Mouse (Mus musculus) erythroblast, embryonic 14.5 days (primary cell): Measurements from ENCODE around the gene Krtap9-5. TPM values are rescaled to one million over a fixed set of nuclear protein-coding genes. Genes with fewer than 3 reads are reported as not detected.

Experiments
- H3K27me3 ChIP-seq: 2 replicates; pipeline ENCODE4 v1.6.1; 2012; ENCODE audit warnings: inconsistent platforms; ENCODE audit not compliant: control insufficient read depth
- H3K36me3 ChIP-seq: 2 replicates; pipeline ENCODE4 v1.6.1; 2012; ENCODE audit warnings: mild to moderate bottlenecking, inconsistent platforms; ENCODE audit not compliant: control insufficient read depth
- H3K4me1 ChIP-seq: 2 replicates; pipeline ENCODE4 v1.6.1; 2012; ENCODE audit warnings: inconsistent platforms; ENCODE audit not compliant: control insufficient read depth
- H3K4me3 ChIP-seq: replicated peaks from 2 replicates; pipeline ENCODE3; 2012; ENCODE audit warnings: moderate library complexity, mild to moderate bottlenecking, inconsistent platforms
- H3K9me3 ChIP-seq: 2 replicates; pipeline ENCODE4 v1.6.1; 2012; ENCODE audit warnings: low read length, inconsistent platforms, mixed read lengths; ENCODE audit not compliant: control insufficient read depth
- GATA1 ChIP-seq: IDR thresholded peaks from 2 replicates; pipeline ENCODE4 v1.6.1; 2012; ENCODE audit warnings: low read length, inconsistent platforms, mixed read lengths
- TAL1 ChIP-seq: IDR thresholded peaks from 3 replicates; pipeline ENCODE4 v1.6.1; 2012; ENCODE audit warnings: low read length, inconsistent platforms, mixed read lengths
- polyA plus RNA-seq: library from polyadenylated mRNA; stranded (reverse); fragments of >175 nt; gene quantifications from 2 replicates; pipeline ENCODE4 v1.2.3, GENCODE M21; 2012

Krtap9-5 gene
- polyA plus RNA-seq: not detected in 2 replicates

DNA sequence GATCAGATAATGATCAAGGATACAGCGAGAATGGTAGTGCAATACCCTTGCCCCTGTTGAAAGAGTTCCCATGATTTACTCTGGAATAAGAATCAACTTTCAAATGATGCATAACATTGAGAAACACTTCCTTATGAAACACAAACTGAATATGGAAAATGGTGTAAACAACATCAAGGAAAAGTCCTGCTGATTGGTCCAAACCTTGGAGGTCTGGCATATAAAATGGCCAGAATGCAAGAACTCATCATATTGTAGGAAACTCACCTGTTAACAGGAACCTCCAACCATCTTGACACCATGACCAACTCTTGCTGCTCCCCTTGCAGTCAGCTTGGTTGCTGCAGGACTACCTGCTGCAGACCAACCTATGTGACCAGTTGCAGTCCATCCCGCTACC lies at the start of gene Krtap9-5:
Gene Krtap9-5, plus strand, starts transcription at position 301 of the 400 bp plus-strand sequence.
- Histone ChIP-seq H3K4me1 (no peaks in the 10 kb centered on the region), H3K36me3 (no peaks in the 10 kb centered on the region), H3K9me3 (no peaks in the 10 kb centered on the region; the same call in 1 of the 2 replicates), H3K4me3 (no peak within 1 kb of the TSS), H3K27me3 (no peaks in the 10 kb centered on the region)
- TF ChIP-seq TAL1: no peak
- TF ChIP-seq GATA1: no peak

- H3K27me3 ChIP-seq: no peaks in the 10 kb centered on the region
- H3K9me3 ChIP-seq: peaks cover 6% of the 10 kb centered on the region; the same call in 1 of the 2 replicates
- H3K4me1 ChIP-seq: no peaks in the 10 kb centered on the region
- no peaks in the 10 kb centered on the region for H3K36me3 ChIP-seq
- H3K4me3 ChIP-seq: no peak within 1 kb of the TSS
- TF ChIP-seq GATA1 (no peak), TAL1 (no peak)
Measured at GRCm38 (mm10) chr11:99907620-99908019, 40.7 kb upstream of the Krtap9-5 start, which contains the start of gene Krtap31-1. Gene Krtap31-1 (plus strand): TSS chr11:99907920.

DNA sequence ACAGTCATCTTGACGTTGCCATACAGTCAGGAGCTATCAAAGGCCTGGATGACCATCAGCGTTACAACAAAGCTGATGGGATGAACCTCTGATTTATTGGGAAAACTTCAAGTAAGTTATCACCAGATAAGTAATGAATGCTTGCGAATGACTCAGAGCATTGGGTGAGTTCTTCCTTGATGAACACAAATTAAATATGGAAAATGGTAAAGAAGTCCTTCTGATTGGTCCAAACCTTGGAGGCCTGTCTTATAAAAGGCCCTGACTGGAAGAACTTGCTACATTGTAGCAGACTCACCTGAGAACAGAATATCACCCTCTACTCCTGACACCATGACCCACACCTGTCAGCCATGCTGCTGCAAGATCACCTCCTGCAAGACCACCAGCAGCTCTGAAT lies 33.8 kb upstream of the Krtap9-5 start, which contains the start of gene Gm11565:
Gene Gm11565, plus strand, starts transcription at position 301 of the 400 bp plus-strand sequence.
- Histone ChIP-seq H3K36me3 (no peaks in the 10 kb centered on the region), H3K4me1 (no peaks in the 10 kb centered on the region), H3K27me3 (no peaks in the 10 kb centered on the region), H3K9me3 (peaks cover 9% of the 10 kb centered on the region), H3K4me3 (no peak within 1 kb of the TSS)
- no peak for TF ChIP-seq GATA1
- no peak for TF ChIP-seq TAL1

- no peak within 1 kb of the TSS for H3K4me3 ChIP-seq
- TF ChIP-seq TAL1 (no peak), GATA1 (no peak)
- H3K27me3 ChIP-seq: no peaks in the 10 kb centered on the region; the same call in 1 of the 2 replicates
Measured at GRCm38 (mm10) chr11:99935991-99936390, 12.3 kb upstream of the Krtap9-5 start, which contains the start of gene Krtap31-2. Gene Krtap31-2 (plus strand): TSS chr11:99936291.

GRCm38 (mm10) chr11:99937751-99938264 lies 10.5 kb upstream of the Krtap9-5 start:
- Histone ChIP-seq H3K4me1 (no peaks in the 10 kb centered on the region), H3K36me3 (no peaks in the 10 kb centered on the region), H3K4me3 (no peak overlapping the region), H3K27me3 (no peaks in the 10 kb centered on the region), H3K9me3 (peaks cover 3% of the 10 kb centered on the region)
- TF ChIP-seq GATA1: no peak
- TF ChIP-seq TAL1: no peak

More at GRCm38 (mm10) chr11:99935991-99936390, 12.3 kb upstream of the Krtap9-5 start, which contains the start of gene Krtap31-2:
- Histone ChIP-seq H3K9me3 (peaks cover 12% of the 10 kb centered on the region), H3K36me3 (no peaks in the 10 kb centered on the region), H3K4me1 (no peaks in the 10 kb centered on the region)

- no peaks in the 10 kb centered on the region for H3K36me3 ChIP-seq
- TF ChIP-seq GATA1: no peak
- TF ChIP-seq TAL1: no peak
Measured at GRCm38 (mm10) chr11:99964213-99964612, 15.9 kb downstream of the Krtap9-5 start.

DNA sequence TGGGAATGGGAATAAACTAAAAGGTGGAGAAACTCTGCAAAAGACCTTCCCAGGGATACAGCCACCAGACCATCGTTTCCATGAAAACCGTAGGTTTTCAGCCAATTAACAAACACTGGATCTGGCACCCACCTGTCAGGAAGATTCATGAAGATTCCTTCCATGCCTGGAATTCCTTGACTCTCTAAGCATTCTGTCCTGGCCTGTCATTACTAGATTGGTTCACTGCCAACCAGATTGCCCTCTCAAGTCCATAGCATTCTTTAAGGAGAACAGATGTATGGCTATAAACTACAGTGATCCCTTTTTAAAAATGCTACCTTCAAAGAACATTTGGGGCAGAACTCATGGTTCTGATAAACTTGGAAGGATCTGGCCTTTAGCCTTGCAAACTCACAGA lies 17.7 kb downstream of the Krtap9-5 start:
- H3K9me3 ChIP-seq: peaks cover 5% of the 10 kb centered on the region
- TF ChIP-seq GATA1 (no peak), TAL1 (no peak)
- H3K36me3 ChIP-seq: no peaks in the 10 kb centered on the region
- no peaks in the 10 kb centered on the region for H3K27me3 ChIP-seq
- H3K4me1 ChIP-seq: no peaks in the 10 kb centered on the region
- H3K4me3 ChIP-seq: no peak overlapping the region

More at GRCm38 (mm10) chr11:99964213-99964612, 15.9 kb downstream of the Krtap9-5 start:
- Histone ChIP-seq H3K4me1 (no peaks in the 10 kb centered on the region), H3K9me3 (peaks cover 6% of the 10 kb centered on the region), H3K4me3 (no peak overlapping the region), H3K27me3 (no peaks in the 10 kb centered on the region)

GRCm38 (mm10) chr11:99978953-99979352 lies 30.7 kb downstream of the Krtap9-5 start, which contains the start of gene Krtap29-1:
Gene Krtap29-1 (minus strand): TSS chr11:99979053.
- Histone ChIP-seq H3K9me3 (peaks cover 28% of the 10 kb centered on the region), H3K36me3 (no peaks in the 10 kb centered on the region), H3K4me3 (no peak within 1 kb of the TSS), H3K4me1 (no peaks in the 10 kb centered on the region), H3K27me3 (no peaks in the 10 kb centered on the region; the same call in 1 of the 2 replicates)
- TF ChIP-seq TAL1 (no peak), GATA1 (no peak)

DNA sequence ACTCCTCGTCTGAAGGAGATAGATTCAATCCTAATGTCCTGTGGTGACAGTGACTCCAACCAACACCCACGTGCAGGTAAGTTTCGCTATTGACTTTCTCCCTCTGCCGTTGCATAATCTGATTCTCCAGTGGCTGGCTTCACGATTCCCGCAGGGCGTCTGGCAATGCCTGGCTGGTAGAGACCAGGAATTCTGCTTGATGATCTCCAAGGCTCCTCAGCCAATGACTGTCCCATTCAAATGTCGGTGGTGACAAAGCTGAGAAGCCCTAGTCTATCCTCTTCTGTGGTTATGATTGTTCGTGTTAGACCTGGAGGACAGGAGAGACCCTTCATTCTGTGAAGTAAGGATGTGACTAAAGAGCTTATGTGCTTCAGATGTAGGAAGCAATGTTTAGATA lies 34.5 kb downstream of the Krtap9-5 start:
- Histone ChIP-seq H3K4me1 (no peaks in the 10 kb centered on the region), H3K4me3 (no peak overlapping the region), H3K27me3 (no peaks in the 10 kb centered on the region; the same call in 1 of the 2 replicates), H3K9me3 (peaks cover 40% of the 10 kb centered on the region), H3K36me3 (no peaks in the 10 kb centered on the region)
- TF ChIP-seq TAL1 (no peak), GATA1 (no peak)

DNA sequence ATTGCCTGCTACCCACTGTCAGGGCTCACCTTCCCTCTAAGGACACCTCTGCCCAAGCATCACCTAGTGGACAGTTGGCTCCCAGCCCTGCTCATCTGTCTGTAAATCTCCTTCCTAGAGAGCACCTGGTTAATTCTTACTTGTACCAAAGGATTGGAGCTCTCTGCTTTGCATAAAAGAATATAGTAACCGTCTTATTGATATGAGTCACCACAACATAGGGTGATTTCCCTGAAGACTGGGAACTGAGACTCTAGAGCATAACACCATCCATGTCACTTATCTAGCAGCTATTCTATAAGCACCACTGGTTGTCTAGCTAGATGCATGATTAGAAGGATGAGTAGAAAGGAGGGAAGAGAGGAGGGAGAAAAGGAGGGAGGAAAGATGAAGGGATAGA lies 35.2 kb downstream of the Krtap9-5 start:
- TF ChIP-seq GATA1: no peak
- no peak for TF ChIP-seq TAL1

More for the DNA sequence above, 35.2 kb downstream of the Krtap9-5 start:
- Histone ChIP-seq H3K4me1 (no peaks in the 10 kb centered on the region), H3K27me3 (no peaks in the 10 kb centered on the region; the same call in 1 of the 2 replicates), H3K36me3 (no peaks in the 10 kb centered on the region), H3K9me3 (peaks cover 34% of the 10 kb centered on the region), H3K4me3 (no peak overlapping the region)
